Mouse (Mus musculus): Measurements from ENCODE around the gene Rbbp8nl. TPM values are rescaled to one million over a fixed set of nuclear protein-coding genes. Genes with fewer than 3 reads are reported as not detected.

The Rbbp8nl gene
- polyA plus RNA-seq, 2 experiments from 2014 or later = not detected

Other genes starting within 250 kb of the Rbbp8nl start
- 100 to 1,000 TPM; 416 to 450 TPM for gene Psma7, start 247.4 kb downstream of the Rbbp8nl start, polyA plus RNA-seq (2017; shearing (Covaris generic))
- 1 to 10 TPM; 1.8 to 2.2 TPM for gene Ss18l1, start 247.4 kb downstream of the Rbbp8nl start, polyA plus RNA-seq (2017; shearing (Covaris generic))
- gene Mtg2, start 219.3 kb downstream of the Rbbp8nl start, polyA plus RNA-seq (2017; shearing (Covaris generic)) = 10 to 100 TPM; 42.6 to 52.6 TPM
- gene Hrh3, start 185.4 kb downstream of the Rbbp8nl start, polyA plus RNA-seq (2017; shearing (Covaris generic)) = not detected
- 10 to 100 TPM; 20.6 to 24.3 TPM for gene Osbpl2, start 170.6 kb downstream of the Rbbp8nl start, polyA plus RNA-seq (2017; shearing (Covaris generic))
- gene Adrm1, start 118.4 kb downstream of the Rbbp8nl start, polyA plus RNA-seq (2017; shearing (Covaris generic)) = 100 to 1,000 TPM in 1 of 2 experiments, 10 to 100 TPM in 1; 83.1 to 115 TPM
- 1 to 10 TPM in 1 of 2 experiments, under 1 TPM in 1; 0.30 to 1.4 TPM for gene Lama5, start 64.0 kb downstream of the Rbbp8nl start, polyA plus RNA-seq (2017; shearing (Covaris generic))
- 1,000 to 10,000 TPM in 1 of 2 experiments, 100 to 1,000 TPM in 1; 875 to 1,561 TPM for gene Rps21, start 32.5 kb downstream of the Rbbp8nl start, polyA plus RNA-seq (2017; shearing (Covaris generic))
- gene Cables2, start 16.4 kb downstream of the Rbbp8nl start, polyA plus RNA-seq (2017; shearing (Covaris generic)) = 1 to 10 TPM; 5.2 to 8.1 TPM
- not detected for gene Gata5, start 44.8 kb upstream of the Rbbp8nl start, polyA plus RNA-seq (2017; shearing (Covaris generic))
- gene Slco4a1, start 166.4 kb upstream of the Rbbp8nl start, polyA plus RNA-seq (2017; shearing (Covaris generic)) = 1 to 10 TPM in 1 of 2 experiments, under 1 TPM in 1; 0.31 to 1.1 TPM
- not detected for gene Ntsr1, start 210.1 kb upstream of the Rbbp8nl start, polyA plus RNA-seq (2017; shearing (Covaris generic))

All from CD4-positive, CD25-positive, alpha-beta regulatory T cell, adult 4 months (primary cell).